31 mouse cellular contexts compared by ENCODE assay signal in the genomic region with DNA sequence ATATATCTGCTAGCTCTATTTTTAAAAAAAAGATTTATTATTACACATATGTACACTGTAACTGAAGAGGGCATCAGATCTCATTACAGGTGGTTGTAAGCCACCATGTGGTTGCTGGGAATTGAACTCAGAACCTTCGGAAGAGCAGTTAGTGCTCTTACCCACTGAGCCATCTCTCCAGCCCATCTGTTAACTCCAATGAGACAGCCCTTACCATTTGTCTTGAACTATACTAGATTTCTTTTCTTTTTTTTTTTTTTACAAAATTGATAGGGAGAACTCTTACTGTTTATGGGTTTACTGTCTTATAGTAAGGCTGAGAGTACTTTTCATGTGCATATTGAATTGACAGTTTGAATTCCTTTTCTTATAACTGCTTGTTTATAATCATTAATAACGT. TPM values are rescaled to one million over a fixed set of nuclear protein-coding genes. Genes with fewer than 3 reads are reported as not detected.
"Had no signal": no experiment of that assay in that cellular context is flagged by ENCODE, and none has a peak within 500 bp of the region (broad histone marks: within the 10 kb centered on the region; RNA-seq: fewer than 3 reads in every experiment).

No protein-coding gene starts in this region.

- H3K4me3 ChIP-seq: limb, embryonic 10.5 days; limb, embryonic 12.5 days; limb, embryonic 13.5 days; limb, embryonic 15.5 days; liver, embryonic 12.5 days; liver, embryonic 13.5 days; liver, embryonic 15.5 days; lung, embryonic 15.5 days; megakaryocyte, embryonic 14.5 days; midbrain, embryonic 10.5 days; midbrain, embryonic 12.5 days; midbrain, embryonic 13.5 days; midbrain, embryonic 15.5 days; myocyte; neural tube, embryonic 12.5 days had no signal

- H3K27me3 ChIP-seq: limb, embryonic 12.5 days; limb, embryonic 13.5 days; limb, embryonic 15.5 days; liver, embryonic 12.5 days; liver, embryonic 13.5 days; liver, embryonic 15.5 days; lung, embryonic 15.5 days; megakaryocyte, embryonic 14.5 days; midbrain, embryonic 12.5 days; midbrain, embryonic 13.5 days; midbrain, embryonic 15.5 days; neural tube, embryonic 12.5 days had no signal

- H3K9ac ChIP-seq: limb, embryonic 12.5 days; limb, embryonic 13.5 days; limb, embryonic 15.5 days; liver, embryonic 12.5 days; liver, embryonic 13.5 days; liver, embryonic 14.5 days; liver, embryonic 15.5 days; liver, postnatal 0 days; lung, embryonic 14.5 days; lung, embryonic 15.5 days; midbrain, embryonic 12.5 days; midbrain, embryonic 13.5 days; midbrain, embryonic 15.5 days; neural tube, embryonic 12.5 days had no signal

- H3K4me1 ChIP-seq: limb, embryonic 10.5 days; limb, embryonic 12.5 days; limb, embryonic 15.5 days; lung, embryonic 15.5 days; midbrain, embryonic 10.5 days; midbrain, embryonic 12.5 days; midbrain, embryonic 13.5 days; midbrain, embryonic 15.5 days; neural tube, embryonic 12.5 days had no signal

- H3K4me2 ChIP-seq: limb, embryonic 12.5 days; limb, embryonic 13.5 days; limb, embryonic 15.5 days; liver, embryonic 11.5 days; liver, embryonic 12.5 days; liver, embryonic 13.5 days; liver, embryonic 15.5 days; lung, embryonic 14.5 days; lung, embryonic 15.5 days; midbrain, embryonic 11.5 days; midbrain, embryonic 12.5 days; midbrain, embryonic 13.5 days; midbrain, embryonic 15.5 days; neural tube, embryonic 12.5 days had no signal

- H3K9me3 ChIP-seq: limb, embryonic 10.5 days; limb, embryonic 12.5 days; limb, embryonic 13.5 days; limb, embryonic 15.5 days; liver, embryonic 12.5 days; liver, embryonic 13.5 days; liver, embryonic 15.5 days; lung, embryonic 15.5 days; megakaryocyte, embryonic 14.5 days; midbrain, embryonic 10.5 days; midbrain, embryonic 12.5 days; midbrain, embryonic 13.5 days; midbrain, embryonic 15.5 days; neural tube, embryonic 12.5 days had no signal

- H3K36me3 ChIP-seq: limb, embryonic 13.5 days; limb, embryonic 15.5 days; liver, embryonic 12.5 days; liver, embryonic 13.5 days; liver, embryonic 15.5 days; lung, embryonic 15.5 days; midbrain, embryonic 12.5 days; midbrain, embryonic 13.5 days; midbrain, embryonic 15.5 days; neural tube, embryonic 12.5 days had no signal

- DNase-seq: left cerebral cortex, postnatal 4 days; liver; liver, embryonic 13.5 days; liver, postnatal 0 days; lung, adult 18-20 months; lung, adult 2 months; lung, embryonic 14.5 days; lung, postnatal 10 days; lung, postnatal 14 days; lung, postnatal 36 days; lung, postnatal 4 days; midbrain, embryonic 14.5 days had no signal

- H3K27ac ChIP-seq: limb, embryonic 10.5 days; limb, embryonic 12.5 days; limb, embryonic 13.5 days; limb, embryonic 15.5 days; liver, embryonic 12.5 days; liver, embryonic 13.5 days; liver, embryonic 14.5 days; liver, embryonic 15.5 days; lung, embryonic 15.5 days; macrophage; midbrain, embryonic 10.5 days; midbrain, embryonic 12.5 days; midbrain, embryonic 13.5 days; midbrain, embryonic 15.5 days; neural tube, embryonic 12.5 days had no signal

RNA-seq across cellular contexts. Expression of a gene that starts 45.3 kb away (rescaled TPM):
- total RNA-seq: monocyte, adult 5-6 weeks had no signal
